Mouse (Mus musculus) heart, embryonic 11.5 days (tissue): ENCODE measurements around the gene Pisd. TPM values are rescaled to one million over a fixed set of nuclear protein-coding genes. Genes with fewer than 3 reads are reported as not detected.
"Not testable (repeated sequence)": the region's sequence is repeated elsewhere in the genome, so short reads cannot be mapped to it uniquely, and the experiment has no call there.

Experiments used
- ATAC-seq: fragments of 200-750 bp; cut with Nextera tagmentation; replicated peaks from 2 replicates; pipeline ENCODE4 v1.8.0; 2017; ENCODE audit warnings: moderate library complexity; ENCODE audit not compliant: insufficient number of reproducible peaks, low FRiP score, low TSS enrichment
- H3K27ac ChIP-seq: fragments of 300-500 bp; sonication (generic); 2 replicates; pipeline ENCODE4 v1.5.1; 2014; ENCODE audit warnings: mild to moderate bottlenecking, low read depth, low read length
- H3K27me3 ChIP-seq: fragments of 300-500 bp; sonication (generic); 2 replicates; pipeline ENCODE4 v1.6.1; 2014; ENCODE audit warnings: mild to moderate bottlenecking, low read length, mixed read lengths; ENCODE audit not compliant: control insufficient read depth, insufficient read depth
- H3K36me3 ChIP-seq: fragments of 300-500 bp; sonication (generic); 2 replicates; pipeline ENCODE4 v1.6.1; 2014; ENCODE audit warnings: mild to moderate bottlenecking, low read length, moderate library complexity, mixed read lengths; ENCODE audit not compliant: control insufficient read depth, insufficient read depth
- H3K4me1 ChIP-seq: fragments of 300-500 bp; sonication (generic); 2 replicates; pipeline ENCODE4 v1.6.1; 2014; ENCODE audit warnings: low read length; ENCODE audit not compliant: control insufficient read depth, insufficient read depth
- H3K4me2 ChIP-seq: fragments of 300-500 bp; sonication (generic); 2 replicates; pipeline ENCODE4 v1.6.1; 2014; ENCODE audit warnings: mild to moderate bottlenecking, moderate library complexity
- H3K4me3 ChIP-seq: fragments of 300-500 bp; sonication (generic); 2 replicates; pipeline ENCODE4 v1.5.1; 2014; ENCODE audit warnings: low read depth, low read length
- H3K9ac ChIP-seq: fragments of 300-500 bp; sonication (generic); 2 replicates; pipeline ENCODE4 v1.6.1; 2014; ENCODE audit warnings: mild to moderate bottlenecking, low read depth, low read length, moderate library complexity
- H3K9me3 ChIP-seq: fragments of 300-500 bp; sonication (generic); replicated peaks from 2 replicates; pipeline ENCODE4 v1.6.1; 2016; ENCODE audit warnings: low read length; ENCODE audit not compliant: control insufficient read depth
- WGBS: fragments of 180-500 bp; shearing (Covaris S2); extraction: QIAGEN DNeasy Blood & Tissue Kit; methylation state at CpG from one replicate; pipeline ENCODE4 v1.1.7; 2014; ENCODE audit not compliant: insufficient replicate concordance; 5-methylcytosine and 5-hydroxymethylcytosine counted together
- polyA plus RNA-seq: library from polyadenylated mRNA; unstranded; fragments of >200 nt; fragmentation: Nextera tagmentation; extraction: Ambion mirVana; gene quantifications from 2 replicates; pipeline ENCODE4 v1.2.1, GENCODE M21; 2014

The Pisd gene
- polyA plus RNA-seq, 1 experiment from 2014 or later, result 45.5 TPM

DNA sequence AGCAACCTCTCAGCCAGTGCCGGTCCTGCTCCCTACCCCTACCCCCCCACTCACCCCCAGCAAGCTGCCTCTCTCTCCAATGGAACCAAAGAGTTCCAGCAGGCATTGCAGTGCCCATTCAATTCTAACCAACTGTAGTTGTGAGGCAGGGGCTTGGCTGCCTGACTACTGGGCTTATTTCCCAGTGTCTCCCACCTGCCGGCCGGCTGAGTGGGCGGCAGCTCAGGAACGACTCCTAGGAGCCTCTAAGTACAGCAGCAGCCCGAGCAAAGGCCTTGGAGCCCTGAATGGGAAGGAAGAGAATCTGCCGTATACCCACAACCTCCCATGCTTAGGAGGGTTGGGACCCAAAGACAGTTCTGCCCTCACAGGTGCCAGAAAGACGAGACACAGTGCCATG lies 44.6 kb downstream of the Pisd start:
- H3K27ac ChIP-seq, H3K4me2 ChIP-seq, H3K27me3 ChIP-seq, H3K9ac ChIP-seq, H3K4me1 ChIP-seq, H3K36me3 ChIP-seq, ATAC-seq, H3K9me3 ChIP-seq, H3K4me3 ChIP-seq: not testable (repeated sequence)
- 85% methylated on average over 8 of the region's 8 CpGs for WGBS

DNA sequence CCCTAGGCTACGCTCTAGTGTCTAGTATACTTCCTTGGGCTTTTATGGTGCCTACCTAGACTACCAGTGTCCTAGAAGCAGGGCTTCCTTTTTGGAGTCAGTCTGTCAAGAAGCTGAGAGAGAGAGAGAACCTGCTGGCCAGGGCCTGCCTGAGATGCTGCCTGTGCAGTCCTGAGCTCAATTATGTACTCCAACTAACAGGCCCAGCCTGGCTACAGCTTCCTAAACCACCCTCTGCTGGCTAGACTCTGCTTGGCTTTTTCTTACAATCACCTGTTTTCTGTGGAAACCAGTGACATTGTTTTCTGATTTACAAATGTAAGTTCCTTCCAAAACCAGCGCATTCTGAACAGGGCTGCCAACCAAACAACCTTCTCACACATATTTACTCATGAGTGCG lies 45.3 kb downstream of the Pisd start:
- no peak for ATAC-seq
- 0 out of 2 replicates have a peak, but pooled peaks cover 2% of the 10 kb centered on the region for H3K36me3 ChIP-seq
- H3K27ac ChIP-seq, result no peak overlapping the region
- no peaks in the 10 kb centered on the region for H3K27me3 ChIP-seq
- no peak overlapping the region for H3K4me3 ChIP-seq
- H3K4me1 ChIP-seq, result peaks cover 2% of the 10 kb centered on the region
- no peak overlapping the region for H3K4me2 ChIP-seq
- WGBS, result 93% methylated on average over 3 of the region's 3 CpGs
- H3K9me3 ChIP-seq, result no peaks in the 10 kb centered on the region
- no peak overlapping the region for H3K9ac ChIP-seq

DNA sequence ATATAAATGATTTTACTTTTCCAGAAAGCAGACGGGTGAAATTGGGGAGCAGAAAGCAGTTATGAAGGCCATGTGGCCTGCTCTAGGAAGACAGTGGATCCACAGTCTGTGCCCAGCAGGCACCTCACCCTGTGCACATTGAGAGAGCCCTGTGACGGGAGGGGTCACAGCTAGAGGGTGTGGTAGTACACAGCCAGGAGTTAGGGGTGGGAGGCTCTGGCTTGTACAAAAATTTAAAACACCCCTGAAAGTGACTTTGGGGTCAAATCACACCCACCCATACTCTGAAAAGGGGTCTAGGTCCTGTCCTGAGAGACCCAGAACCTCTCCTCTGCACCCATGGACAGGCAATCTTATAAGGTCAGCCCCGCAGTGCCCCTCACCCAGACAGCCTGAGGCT lies 48.7 kb downstream of the Pisd start:
- ATAC-seq, H3K27ac ChIP-seq, H3K9ac ChIP-seq, H3K4me1 ChIP-seq, H3K36me3 ChIP-seq, H3K4me3 ChIP-seq, H3K9me3 ChIP-seq, H3K27me3 ChIP-seq, H3K4me2 ChIP-seq: not testable (repeated sequence)
- WGBS, result 95% methylated on average over 3 of the region's 3 CpGs

DNA sequence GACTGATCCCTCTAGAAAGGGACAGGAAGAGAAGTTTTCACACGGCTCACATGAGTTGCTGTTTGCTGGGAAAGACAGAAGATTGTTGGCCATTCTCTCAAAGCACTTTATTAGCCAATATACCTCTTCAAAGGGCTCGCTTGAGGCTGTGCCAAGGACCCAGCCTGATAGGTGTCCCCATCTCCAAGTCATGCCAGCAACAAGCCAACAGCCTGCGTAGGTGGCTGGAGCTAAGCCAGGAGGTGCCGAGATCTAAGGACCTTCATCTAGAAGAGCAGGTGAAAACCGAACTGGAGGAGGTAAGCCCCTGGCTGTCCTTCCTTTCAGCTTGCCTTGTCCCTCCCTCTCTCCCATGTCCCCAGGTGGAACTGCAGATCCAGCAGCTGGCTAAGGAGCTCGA lies 49.7 kb downstream of the Pisd start:
- Histone ChIP-seq H3K9ac (no peak overlapping the region), H3K4me1 (no peaks in the 10 kb centered on the region), H3K4me3 (no peak overlapping the region), H3K36me3 (no peaks in the 10 kb centered on the region), H3K4me2 (no peak overlapping the region), H3K27ac (no peak overlapping the region), H3K9me3 (no peaks in the 10 kb centered on the region), H3K27me3 (no peaks in the 10 kb centered on the region)
- no peak for ATAC-seq
- WGBS, result 80% methylated on average over 6 of the region's 6 CpGs

DNA sequence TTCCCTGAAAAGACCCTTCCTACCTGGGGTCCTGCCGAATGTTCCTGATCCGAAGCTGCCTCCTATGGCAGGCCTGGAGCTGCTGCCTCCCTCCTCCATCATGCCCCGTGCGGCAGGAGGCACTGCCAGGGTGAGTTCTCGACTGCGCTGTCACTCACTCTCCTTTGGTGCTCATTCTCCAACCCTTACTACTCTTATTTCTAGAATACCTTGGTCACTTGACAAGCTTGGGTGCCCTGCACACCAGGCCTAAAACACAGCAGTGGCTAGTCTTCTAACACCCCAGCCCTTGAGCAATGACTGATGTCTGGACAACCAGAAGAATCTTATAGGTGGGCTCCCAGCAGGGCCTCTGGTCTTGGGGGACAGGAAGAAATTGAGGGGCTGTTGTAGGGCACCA lies 51.6 kb downstream of the Pisd start:
- H3K4me2 ChIP-seq, H3K27ac ChIP-seq, H3K27me3 ChIP-seq, H3K4me1 ChIP-seq, H3K9ac ChIP-seq, H3K4me3 ChIP-seq, H3K36me3 ChIP-seq, H3K9me3 ChIP-seq: not testable (repeated sequence)
- peak; percentile 57; the same call in 1 of the 2 replicates for ATAC-seq
- WGBS, result 97% methylated on average over 6 of the region's 6 CpGs

DNA sequence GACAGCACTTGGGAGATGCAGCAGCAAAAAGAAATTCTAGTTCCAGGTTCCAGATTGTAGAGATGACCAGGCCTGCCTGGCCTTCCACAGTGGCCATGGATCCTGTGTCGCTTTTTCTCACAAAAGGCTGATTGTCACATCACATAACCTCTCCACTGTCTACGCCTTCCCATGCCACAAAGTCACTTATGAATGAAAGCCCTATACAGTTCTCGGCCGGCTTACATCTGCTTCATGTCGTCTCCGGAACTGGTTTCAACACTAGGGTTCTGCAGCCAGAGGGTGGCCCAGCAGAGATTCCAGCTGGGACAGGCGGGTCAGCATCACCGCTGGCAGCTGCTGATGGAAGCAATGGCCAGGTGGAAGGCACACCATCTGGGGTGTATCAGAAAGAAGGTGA lies 56.6 kb downstream of the Pisd start:
- no peaks in the 10 kb centered on the region for H3K36me3 ChIP-seq
- H3K9me3 ChIP-seq, result no peaks in the 10 kb centered on the region
- ATAC-seq, result no peak
- 71% methylated on average over 8 of the region's 8 CpGs for WGBS
- no peak overlapping the region for H3K4me2 ChIP-seq
- no peaks in the 10 kb centered on the region for H3K27me3 ChIP-seq
- no peak overlapping the region for H3K9ac ChIP-seq
- no peak overlapping the region for H3K27ac ChIP-seq
- H3K4me3 ChIP-seq, result no peak overlapping the region
- no peaks in the 10 kb centered on the region for H3K4me1 ChIP-seq

DNA sequence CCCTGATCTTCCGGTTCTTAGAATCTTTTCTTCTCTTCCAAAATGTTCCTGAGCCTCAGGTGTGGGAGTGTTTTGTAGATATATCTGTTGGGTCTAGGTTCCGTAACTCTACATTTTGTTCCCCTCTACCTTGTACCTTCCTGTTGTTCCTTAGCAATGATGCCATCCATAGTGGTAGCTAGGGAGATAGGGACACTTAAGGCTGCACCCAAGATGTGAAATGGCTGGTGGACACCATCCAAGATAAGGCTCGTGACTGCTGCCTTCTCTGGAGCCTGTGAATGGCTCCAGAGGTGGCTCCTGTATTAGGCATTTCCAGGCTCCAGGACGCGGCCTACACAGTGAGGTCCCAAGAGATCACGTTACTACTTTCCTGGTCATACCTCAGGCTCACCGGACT lies 57.1 kb downstream of the Pisd start:
- Histone ChIP-seq H3K9me3 (no peaks in the 10 kb centered on the region), H3K4me3 (no peak overlapping the region), H3K4me1 (no peaks in the 10 kb centered on the region), H3K36me3 (no peaks in the 10 kb centered on the region), H3K4me2 (no peak overlapping the region), H3K27ac (no peak overlapping the region), H3K27me3 (no peaks in the 10 kb centered on the region), H3K9ac (no peak overlapping the region)
- ATAC-seq, result no peak
- 72% methylated on average over 7 of the region's 7 CpGs for WGBS

DNA sequence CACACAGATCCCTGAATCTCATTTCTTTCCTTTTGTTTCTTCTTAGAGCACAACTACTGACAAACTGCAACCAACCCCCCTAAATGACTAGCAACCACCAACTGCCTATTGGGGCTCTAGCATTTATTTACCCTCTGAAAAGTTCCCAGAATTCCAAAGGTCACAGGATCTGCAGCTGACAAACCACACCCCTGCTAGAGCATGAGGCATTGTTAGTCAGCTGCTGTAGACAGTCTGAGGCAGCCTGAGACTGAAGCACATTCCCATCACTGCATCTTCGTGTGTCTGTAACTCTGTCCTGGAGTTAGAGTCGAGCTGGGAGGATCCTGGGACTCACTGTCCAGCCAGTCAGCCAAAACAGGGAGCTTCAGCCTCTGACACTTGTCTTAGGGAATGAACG lies 60.0 kb downstream of the Pisd start:
- ATAC-seq, H3K27me3 ChIP-seq, H3K9me3 ChIP-seq, H3K4me3 ChIP-seq, H3K9ac ChIP-seq, H3K4me1 ChIP-seq, H3K27ac ChIP-seq, H3K4me2 ChIP-seq, H3K36me3 ChIP-seq: not testable (repeated sequence)
- 72% methylated on average over 3 of the region's 3 CpGs for WGBS

DNA sequence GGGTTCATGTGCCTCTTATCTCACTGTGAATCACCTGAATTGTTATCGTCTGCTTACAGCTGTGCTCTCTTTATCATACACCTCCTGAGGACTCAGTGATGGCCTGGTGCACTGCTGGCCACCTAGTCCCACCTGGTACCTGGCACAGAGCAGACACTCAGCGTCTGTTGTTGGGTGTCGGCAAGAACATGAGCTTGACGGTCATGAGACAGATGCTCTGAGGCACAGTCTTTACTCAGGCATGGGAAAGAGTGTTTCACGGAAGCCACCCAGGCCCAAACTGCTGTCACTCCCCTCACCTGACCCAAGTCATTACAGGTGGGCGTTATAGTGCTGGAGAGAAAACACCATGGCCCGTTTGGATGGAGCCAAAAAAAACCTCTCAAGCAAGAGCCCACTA lies 61.5 kb downstream of the Pisd start:
- Histone ChIP-seq H3K36me3 (no peaks in the 10 kb centered on the region), H3K27me3 (no peaks in the 10 kb centered on the region), H3K27ac (no peak overlapping the region), H3K9me3 (no peaks in the 10 kb centered on the region), H3K4me2 (no peak overlapping the region), H3K9ac (no peak overlapping the region), H3K4me3 (no peak overlapping the region), H3K4me1 (no peaks in the 10 kb centered on the region)
- no peak for ATAC-seq
- 75% methylated on average over 7 of the region's 7 CpGs for WGBS
